Mouse (Mus musculus): ENCODE measurements at regions not wholly inside any gene's neighbourhood (a gene's known extent, or its start where the extent isn't known, plus 50 kb on each side); places are given as distances from the start of the nearest gene placed in this dataset.

- no peak for TF ChIP-seq CTCF (IDR thresholded peaks at IDR 0.05; ENCODE audit: low read depth, low read length)
- TF ChIP-seq POLR2AphosphoS5 (IDR thresholded peaks at IDR 0.05; ENCODE audit: insufficient replicate concordance, low read depth, low read length) = no peak
- TF ChIP-seq GATA1 (IDR thresholded peaks at IDR 0.05; ENCODE audit: borderline replicate concordance, low read length) = no peak
- no peak for TF ChIP-seq TAL1 (conservative IDR thresholded peaks at IDR 0.05; ENCODE audit: low read depth, low read length)
- TF ChIP-seq GATA2 (IDR thresholded peaks at IDR 0.05; ENCODE audit: borderline replicate concordance, low read depth, low read length) = no peak
Observed at GRCm38 (mm10) chr13:119268301-119268675, 160.1 kb upstream of the Paip1 start.
